Mouse (Mus musculus): Measurements from ENCODE around the gene Idua.

Idua gene

GRCm38 (mm10) chr5:108680871-108681270 lies 20.7 kb downstream of the Idua start:
- DNase-seq (ENCODE audit: low spot score), result no peak

- DNase-seq (ENCODE audit: low spot score), result no peak
Observed at GRCm38 (mm10) chr5:108689091-108689490, 29.0 kb downstream of the Idua start.

- no peak for DNase-seq (ENCODE audit: low spot score)
Observed at GRCm38 (mm10) chr5:108691152-108691551, 31.0 kb downstream of the Idua start.

- DNase-seq (ENCODE audit: low spot score), result peak; percentile 58
Observed at GRCm38 (mm10) chr5:108692271-108692670, 32.1 kb downstream of the Idua start, which contains the start of gene Fgfrl1. TSS of gene Fgfrl1 (plus strand) at chr5:108692382.

- DNase-seq (ENCODE audit: low spot score), result peak; percentile 89
Observed at GRCm38 (mm10) chr5:108693872-108694288, 33.7 kb downstream of the Idua start.

- peak; percentile 56 for DNase-seq (ENCODE audit: low spot score)
Observed at GRCm38 (mm10) chr5:108694352-108695261, 34.5 kb downstream of the Idua start.

- DNase-seq (ENCODE audit: low spot score), result no peak
Observed at GRCm38 (mm10) chr5:108695861-108696260, 35.7 kb downstream of the Idua start.

- no peak for DNase-seq (ENCODE audit: low spot score)
Observed at GRCm38 (mm10) chr5:108696542-108696941, 36.4 kb downstream of the Idua start.

- DNase-seq (ENCODE audit: low spot score), result no peak
Observed at GRCm38 (mm10) chr5:108697341-108697753, 37.2 kb downstream of the Idua start.

GRCm38 (mm10) chr5:108700346-108700745 lies 40.2 kb downstream of the Idua start:
- DNase-seq (ENCODE audit: low spot score), result no peak

GRCm38 (mm10) chr5:108701341-108702021 lies 41.4 kb downstream of the Idua start:
- no peak for DNase-seq (ENCODE audit: low spot score)

- DNase-seq (ENCODE audit: low spot score), result no peak
Observed at GRCm38 (mm10) chr5:108703754-108704626, 43.9 kb downstream of the Idua start.

GRCm38 (mm10) chr5:108707758-108708157 lies 47.6 kb downstream of the Idua start:
- no peak for DNase-seq (ENCODE audit: low spot score)

- DNase-seq (ENCODE audit: low spot score), result no peak
Observed at GRCm38 (mm10) chr5:108708419-108708818, 48.3 kb downstream of the Idua start.

- DNase-seq (ENCODE audit: low spot score), result no peak
Observed at GRCm38 (mm10) chr5:108708981-108709731, 49.0 kb downstream of the Idua start.

- no peak for DNase-seq (ENCODE audit: low spot score)
Observed at GRCm38 (mm10) chr5:108711968-108712367, 51.8 kb downstream of the Idua start.

GRCm38 (mm10) chr5:108713096-108713495 lies 53.0 kb downstream of the Idua start:
- no peak for DNase-seq (ENCODE audit: low spot score)

GRCm38 (mm10) chr5:108713691-108714090 lies 53.6 kb downstream of the Idua start:
- no peak for DNase-seq (ENCODE audit: low spot score)

GRCm38 (mm10) chr5:108714149-108714548 lies 54.0 kb downstream of the Idua start:
- no peak for DNase-seq (ENCODE audit: low spot score)

GRCm38 (mm10) chr5:108715974-108716373 lies 55.8 kb downstream of the Idua start:
- no peak for DNase-seq (ENCODE audit: low spot score)

- no peak for DNase-seq (ENCODE audit: low spot score)
Observed at GRCm38 (mm10) chr5:108718051-108718450, 57.9 kb downstream of the Idua start.
